Mouse (Mus musculus) kidney, embryonic 14.5 days (tissue): ENCODE data around the gene Ctsh. TPM values are rescaled to one million over a fixed set of nuclear protein-coding genes. Genes with fewer than 3 reads are reported as not detected.

Experiments
- ATAC-seq: fragments of 200-750 bp; cut with Nextera tagmentation; 2 replicates; pipeline ENCODE4 v1.8.0; 2017; ENCODE audit warnings: moderate number of reproducible peaks, mild to moderate bottlenecking, moderate TSS enrichment, moderate library complexity; ENCODE audit not compliant: low FRiP score, low TSS enrichment
- H3K27ac ChIP-seq: fragments of 300-500 bp; sonication (generic); 2 replicates; pipeline ENCODE4 v1.5.1; 2014; ENCODE audit warnings: low read depth, mild to moderate bottlenecking, low read length, moderate library complexity, mixed read lengths
- H3K27me3 ChIP-seq: fragments of 300-500 bp; sonication (generic); 2 replicates; pipeline ENCODE4 v1.6.1; 2014; ENCODE audit warnings: mild to moderate bottlenecking, low read length; ENCODE audit not compliant: control insufficient read depth, insufficient read depth
- H3K36me3 ChIP-seq: fragments of 300-500 bp; sonication (generic); 2 replicates; pipeline ENCODE4 v1.6.1; 2014; ENCODE audit warnings: low read length, mixed read lengths; ENCODE audit not compliant: control insufficient read depth, insufficient read depth
- H3K4me1 ChIP-seq: fragments of 300-500 bp; sonication (generic); 2 replicates; pipeline ENCODE4 v1.6.1; 2014; ENCODE audit warnings: low read length, mixed read lengths; ENCODE audit not compliant: control insufficient read depth, insufficient read depth
- H3K4me2 ChIP-seq: fragments of 300-500 bp; sonication (generic); replicated peaks from 2 replicates; pipeline ENCODE4 v1.6.1; 2014; ENCODE audit warnings: low read depth, mild to moderate bottlenecking, low read length
- H3K4me3 ChIP-seq: fragments of 300-500 bp; sonication (generic); 2 replicates; pipeline ENCODE4 v1.5.1; 2014; ENCODE audit warnings: mild to moderate bottlenecking, low read length
- H3K9ac ChIP-seq: fragments of 300-500 bp; sonication (generic); 2 replicates; pipeline ENCODE4 v1.6.1; 2014; ENCODE audit warnings: low read depth, mild to moderate bottlenecking, low read length, moderate library complexity
- H3K9me3 ChIP-seq: fragments of 300-500 bp; sonication (generic); 2 replicates; pipeline ENCODE4 v1.6.1; 2016; ENCODE audit warnings: low read length; ENCODE audit not compliant: control insufficient read depth
- WGBS: fragments of 180-500 bp; shearing (Covaris S2); extraction: QIAGEN DNeasy Blood & Tissue Kit; methylation state at CpG from one replicate; pipeline ENCODE4 v1.1.7; 2014; 5-methylcytosine and 5-hydroxymethylcytosine counted together
- polyA plus RNA-seq: library from polyadenylated mRNA; unstranded; fragments of >200 nt; fragmentation: Nextera tagmentation; extraction: Ambion mirVana; gene quantifications from 2 replicates; pipeline ENCODE4 v1.2.1, GENCODE M21; 2014

Gene Ctsh
- polyA plus RNA-seq, 1 experiment from 2014 or later: 70.4 TPM

DNA sequence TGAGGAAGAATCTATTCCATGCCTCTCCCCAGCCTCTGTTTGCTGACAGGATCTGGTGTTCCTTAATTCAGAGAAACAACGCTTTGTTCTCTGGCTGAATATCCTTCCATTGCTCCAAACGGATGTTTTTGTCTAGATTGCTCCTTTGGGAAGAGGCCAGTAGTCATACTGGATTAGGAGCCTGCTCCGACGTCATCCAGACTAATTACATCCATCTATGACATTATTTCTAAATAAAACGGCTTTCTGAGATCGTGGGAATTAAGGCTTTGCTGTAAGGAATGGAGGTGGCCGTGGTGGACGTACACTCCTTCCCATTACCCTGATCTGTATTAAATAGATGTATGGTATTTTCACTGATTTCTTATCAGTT is 70.9 kb downstream of the Ctsh start:
- Histone ChIP-seq H3K36me3 (no peaks in the 10 kb centered on the region), H3K27me3 (no peaks in the 10 kb centered on the region), H3K4me1 (no peaks in the 10 kb centered on the region), H3K27ac (no peak overlapping the region), H3K4me2 (no peak overlapping the region), H3K9me3 (no peaks in the 10 kb centered on the region), H3K4me3 (no peak overlapping the region), H3K9ac (no peak overlapping the region)
- no peak; the same call in 1 of the 2 replicates for ATAC-seq
- WGBS: 45% methylated on average over 8 of the region's 8 CpGs

Other genes with a start within 250 kb of the Ctsh start
- gene Rasgrf1, start 144.2 kb upstream of the Ctsh start, polyA plus RNA-seq: 0.11 and 0.59 TPM in 2 replicates
- gene Morf4l1, start 60.6 kb downstream of the Ctsh start, polyA plus RNA-seq: 467 and 551 TPM in 2 replicates
- 10.0 and 10.6 TPM in 2 replicates for gene Adamts7, start 108.9 kb downstream of the Ctsh start, polyA plus RNA-seq
- gene Tbc1d2b, start 216.7 kb downstream of the Ctsh start, polyA plus RNA-seq: 8.9 and 14.7 TPM in 2 replicates